Mouse (Mus musculus) lung, embryonic 15.5 days (tissue): ENCODE measurements around the gene Ddx20. TPM values are rescaled to one million over a fixed set of nuclear protein-coding genes. Genes with fewer than 3 reads are reported as not detected.
"Not testable (repeated sequence)": the region's sequence is repeated elsewhere in the genome, so short reads cannot be mapped to it uniquely, and the experiment has no call there.

Experiments used
- ATAC-seq: fragments of 200-750 bp; cut with Nextera tagmentation; 2 replicates; pipeline ENCODE4 v1.8.0; 2017; ENCODE audit warnings: moderate number of reproducible peaks, borderline replicate concordance; ENCODE audit not compliant: low FRiP score, low TSS enrichment; ENCODE audit errors: extremely low read depth
- H3K27ac ChIP-seq: fragments of 300-500 bp; sonication (generic); 2 replicates; pipeline ENCODE4 v1.5.1; 2015; ENCODE audit warnings: moderate library complexity, mild to moderate bottlenecking, inconsistent platforms
- H3K27me3 ChIP-seq: fragments of 300-500 bp; sonication (generic); 2 replicates; pipeline ENCODE4 v1.6.1; 2015; ENCODE audit warnings: inconsistent platforms
- H3K36me3 ChIP-seq: fragments of 300-500 bp; sonication (generic); 2 replicates; pipeline ENCODE4 v1.6.1; 2015; ENCODE audit warnings: inconsistent platforms
- H3K4me1 ChIP-seq: fragments of 300-500 bp; sonication (generic); 2 replicates; pipeline ENCODE4 v1.6.1; 2015; ENCODE audit warnings: inconsistent platforms
- H3K4me2 ChIP-seq: fragments of 300-500 bp; sonication (generic); 2 replicates; pipeline ENCODE4 v1.6.1; 2015; ENCODE audit warnings: inconsistent platforms, mild to moderate bottlenecking, moderate library complexity
- H3K4me3 ChIP-seq: fragments of 300-500 bp; sonication (generic); 2 replicates; pipeline ENCODE4 v1.5.1; 2015; ENCODE audit warnings: mild to moderate bottlenecking, inconsistent platforms
- H3K9ac ChIP-seq: fragments of 300-500 bp; sonication (generic); 2 replicates; pipeline ENCODE4 v1.6.1; 2015; ENCODE audit warnings: inconsistent platforms
- H3K9me3 ChIP-seq: fragments of 300-500 bp; sonication (generic); 2 replicates; pipeline ENCODE4 v1.6.1; 2016; ENCODE audit warnings: inconsistent platforms
- WGBS: fragments of 180-500 bp; shearing (Covaris S2); methylation state at CpG from one replicate; pipeline ENCODE4 v1.1.7; 2015; 5-methylcytosine and 5-hydroxymethylcytosine counted together
- polyA plus RNA-seq: library from polyadenylated mRNA; unstranded; fragments of >200 nt; fragmentation: Nextera tagmentation; extraction: Ambion mirVana; gene quantifications from 2 replicates; pipeline ENCODE4 v1.2.1, GENCODE M21; 2015

Gene Ddx20
- polyA plus RNA-seq, 1 experiment from 2014 or later = 40.8 TPM

DNA sequence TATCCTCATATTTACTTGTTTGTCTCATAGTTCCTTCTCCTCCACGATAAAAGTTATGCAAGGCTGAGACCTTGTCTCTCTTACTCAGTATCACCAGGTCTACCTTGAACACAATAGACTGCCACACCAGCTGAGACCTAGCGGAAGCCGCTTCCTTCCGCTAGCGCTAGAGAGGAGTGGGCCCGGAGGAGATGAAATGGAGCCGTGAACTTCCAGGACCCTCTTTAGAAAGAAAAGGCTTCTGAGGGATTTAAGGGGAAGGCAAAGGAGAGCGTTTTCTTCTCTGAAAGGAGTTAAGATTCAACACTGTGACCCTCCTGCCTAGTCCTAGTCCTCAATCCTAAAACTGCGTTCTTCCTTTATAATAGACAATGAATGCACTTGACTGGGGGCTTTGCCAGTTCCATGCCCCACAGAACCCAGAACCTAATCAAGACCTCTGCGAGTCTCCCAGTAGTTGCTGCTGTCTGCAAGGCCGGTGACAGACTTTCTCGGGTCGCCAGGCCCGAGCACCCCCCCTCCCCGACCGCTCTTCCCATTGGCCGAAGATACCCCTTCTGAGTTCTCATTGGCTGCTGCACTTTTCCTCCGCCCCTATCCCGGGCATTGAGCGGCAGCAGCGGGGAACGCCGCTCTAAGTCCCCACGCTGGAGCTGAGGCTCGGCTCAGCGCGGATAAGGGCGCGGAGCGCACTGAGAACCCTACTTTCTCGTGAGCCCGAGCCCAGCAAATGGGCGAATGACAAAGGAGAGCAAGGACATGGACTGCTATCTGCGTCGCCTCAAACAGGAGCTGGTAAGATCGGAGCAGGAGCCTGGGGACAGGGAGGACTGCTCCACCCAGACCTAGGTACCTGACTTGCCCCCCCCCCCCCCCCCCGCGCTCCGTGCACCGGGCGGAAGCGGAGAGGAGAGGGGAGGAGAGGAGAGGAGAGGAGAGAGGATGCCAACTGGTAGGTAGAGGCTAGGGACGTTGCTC, 16.9 kb upstream of the Ddx20 start, which contains the start of gene Inka2:
TSS of gene Inka2 (plus strand) at position 569 of the 978 bp plus-strand sequence.
- no peaks in the 10 kb centered on the region for H3K27me3 ChIP-seq
- WGBS = 6% methylated on average over 43 of the region's 43 CpGs
- no peaks in the 10 kb centered on the region for H3K36me3 ChIP-seq
- H3K27ac ChIP-seq = peak within 1 kb of the TSS; percentile 67
- peak within 1 kb of the TSS; percentile 60 for H3K9ac ChIP-seq
- H3K4me1 ChIP-seq = peaks cover 58% of the 10 kb centered on the region
- peak; percentile 94 for ATAC-seq
- H3K4me3 ChIP-seq = peak within 1 kb of the TSS; percentile 57
- H3K9me3 ChIP-seq = no peaks in the 10 kb centered on the region
- H3K4me2 ChIP-seq = peak within 1 kb of the TSS; percentile 98

DNA sequence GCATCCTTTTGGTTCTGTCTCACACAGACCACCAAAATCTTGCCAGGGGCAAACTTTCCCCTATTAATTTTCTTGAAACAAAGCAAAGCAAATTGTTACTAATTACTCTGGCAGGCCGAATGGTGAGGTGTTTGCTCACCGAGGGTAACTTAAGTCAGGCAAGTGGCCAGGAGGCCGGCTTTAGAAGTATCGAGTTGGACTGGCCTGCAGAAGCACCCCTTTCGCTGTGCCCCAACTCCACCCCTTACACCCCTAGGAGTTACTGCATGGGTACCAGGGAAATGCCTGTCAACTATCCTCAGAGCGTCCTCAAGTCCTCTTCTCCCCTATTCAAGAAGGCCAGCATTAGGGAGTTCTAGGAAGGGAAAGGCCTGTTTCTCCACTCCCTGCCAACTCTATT, 16.2 kb upstream of the Ddx20 start:
- no peaks in the 10 kb centered on the region for H3K9me3 ChIP-seq
- H3K4me3 ChIP-seq = 0 out of 2 replicates have a peak overlapping the region, but pooled peaks have one; percentile 57
- ATAC-seq = no peak
- H3K9ac ChIP-seq = no peak overlapping the region
- H3K27ac ChIP-seq = peak overlapping the region; percentile 55; the same call in 1 of the 2 replicates
- H3K4me2 ChIP-seq = peak overlapping the region; percentile 98
- 46% methylated on average over 6 of the region's 6 CpGs for WGBS
- no peaks in the 10 kb centered on the region for H3K27me3 ChIP-seq
- H3K4me1 ChIP-seq = peaks cover 61% of the 10 kb centered on the region
- H3K36me3 ChIP-seq = no peaks in the 10 kb centered on the region

DNA sequence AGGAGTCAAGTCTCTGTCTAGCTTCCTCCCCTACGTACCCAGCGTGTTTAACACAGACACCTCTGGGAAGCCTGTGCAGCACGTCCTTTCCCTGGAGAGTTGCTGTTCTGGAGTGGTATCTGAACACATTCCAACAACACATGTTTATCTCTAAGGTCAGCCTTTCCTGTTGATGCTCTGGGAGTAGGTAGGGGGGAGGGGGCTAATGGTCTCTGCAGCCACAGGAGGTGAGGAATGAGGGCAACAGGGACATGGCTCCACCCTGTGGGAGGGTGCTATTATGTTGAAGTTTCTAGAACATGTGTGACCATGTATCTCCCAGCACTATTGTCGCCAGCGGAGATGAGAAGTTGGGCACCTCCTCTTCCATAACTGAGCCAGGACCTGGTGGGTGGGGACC, 14.0 kb upstream of the Ddx20 start:
- WGBS = 46% methylated on average over 5 of the region's 5 CpGs
- Histone ChIP-seq H3K4me1 (peaks cover 47% of the 10 kb centered on the region), H3K9me3 (no peaks in the 10 kb centered on the region), H3K4me3 (no peak overlapping the region), H3K27me3 (peaks cover 6% of the 10 kb centered on the region; the same call in 1 of the 2 replicates), H3K9ac (no peak overlapping the region), H3K27ac (no peak overlapping the region), H3K4me2 (no peak overlapping the region), H3K36me3 (no peaks in the 10 kb centered on the region)
- ATAC-seq = no peak

GRCm38 (mm10) chr3:105700786-105701185, 13.4 kb upstream of the Ddx20 start:
- 25% methylated on average over 1 of the region's 1 CpGs for WGBS
- H3K4me3 ChIP-seq, H3K27me3 ChIP-seq, H3K4me2 ChIP-seq, H3K9ac ChIP-seq, ATAC-seq, H3K9me3 ChIP-seq, H3K36me3 ChIP-seq, H3K27ac ChIP-seq: not testable (repeated sequence)
- peaks cover 47% of the 10 kb centered on the region for H3K4me1 ChIP-seq

- H3K4me1 ChIP-seq = peaks cover 44% of the 10 kb centered on the region
- 23% methylated on average over 3 of the region's 3 CpGs for WGBS
- no peak overlapping the region for H3K4me3 ChIP-seq
- H3K9ac ChIP-seq = no peak overlapping the region
- H3K36me3 ChIP-seq = no peaks in the 10 kb centered on the region
- peaks cover 18% of the 10 kb centered on the region; the same call in 1 of the 2 replicates for H3K27me3 ChIP-seq
- no peaks in the 10 kb centered on the region for H3K9me3 ChIP-seq
- no peak overlapping the region for H3K4me2 ChIP-seq
- ATAC-seq = peak; percentile 54; the same call in 1 of the 2 replicates
- H3K27ac ChIP-seq = no peak overlapping the region
These were observed 12.0 kb upstream of the Ddx20 start for GRCm38 (mm10) chr3:105699241-105699933.

GRCm38 (mm10) chr3:105698311-105698710, 10.9 kb upstream of the Ddx20 start:
- Histone ChIP-seq H3K4me1 (peaks cover 35% of the 10 kb centered on the region), H3K27ac (no peak overlapping the region)
- ATAC-seq = no peak

DNA sequence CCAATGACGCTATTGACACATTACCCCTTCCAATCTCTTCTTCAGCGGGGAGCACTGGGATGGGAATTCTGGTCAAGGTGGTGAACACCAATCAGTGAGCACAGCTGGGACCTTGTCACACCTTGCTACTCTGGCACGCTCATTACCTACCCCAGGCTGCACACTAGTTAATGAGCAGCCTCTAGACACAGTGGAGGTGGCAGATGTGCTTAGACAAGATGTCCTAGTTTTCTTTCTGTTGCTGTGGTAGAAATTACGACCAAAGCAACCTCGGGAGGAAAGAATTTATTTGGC, 9.7 kb upstream of the Ddx20 start:
- H3K27ac ChIP-seq = no peak overlapping the region
- H3K9ac ChIP-seq = no peak overlapping the region
- ATAC-seq = no peak
- H3K4me3 ChIP-seq = no peak overlapping the region
- H3K27me3 ChIP-seq = peaks cover 23% of the 10 kb centered on the region; the same call in 1 of the 2 replicates
- 73% methylated on average over 5 of the region's 5 CpGs for WGBS
- peaks cover 35% of the 10 kb centered on the region for H3K4me1 ChIP-seq
- no peaks in the 10 kb centered on the region for H3K9me3 ChIP-seq
- H3K36me3 ChIP-seq = no peaks in the 10 kb centered on the region
- no peak overlapping the region for H3K4me2 ChIP-seq

More at GRCm38 (mm10) chr3:105698311-105698710, 10.9 kb upstream of the Ddx20 start:
- Histone ChIP-seq H3K9ac (no peak overlapping the region), H3K9me3 (no peaks in the 10 kb centered on the region), H3K4me3 (no peak overlapping the region), H3K4me2 (no peak overlapping the region), H3K27me3 (peaks cover 23% of the 10 kb centered on the region; the same call in 1 of the 2 replicates), H3K36me3 (no peaks in the 10 kb centered on the region)
- WGBS = 62% methylated on average over 1 of the region's 1 CpGs

GRCm38 (mm10) chr3:105696387-105697147, 9.2 kb upstream of the Ddx20 start:
- 55% methylated on average over 17 of the region's 17 CpGs for WGBS
- Histone ChIP-seq H3K36me3 (no peaks in the 10 kb centered on the region), H3K27ac (no peak overlapping the region), H3K4me2 (peak overlapping the region; percentile 12; the same call in 1 of the 2 replicates), H3K9ac (no peak overlapping the region), H3K9me3 (no peaks in the 10 kb centered on the region), H3K4me1 (peaks cover 29% of the 10 kb centered on the region), H3K4me3 (no peak overlapping the region), H3K27me3 (peaks cover 23% of the 10 kb centered on the region; the same call in 1 of the 2 replicates)
- no peak for ATAC-seq

DNA sequence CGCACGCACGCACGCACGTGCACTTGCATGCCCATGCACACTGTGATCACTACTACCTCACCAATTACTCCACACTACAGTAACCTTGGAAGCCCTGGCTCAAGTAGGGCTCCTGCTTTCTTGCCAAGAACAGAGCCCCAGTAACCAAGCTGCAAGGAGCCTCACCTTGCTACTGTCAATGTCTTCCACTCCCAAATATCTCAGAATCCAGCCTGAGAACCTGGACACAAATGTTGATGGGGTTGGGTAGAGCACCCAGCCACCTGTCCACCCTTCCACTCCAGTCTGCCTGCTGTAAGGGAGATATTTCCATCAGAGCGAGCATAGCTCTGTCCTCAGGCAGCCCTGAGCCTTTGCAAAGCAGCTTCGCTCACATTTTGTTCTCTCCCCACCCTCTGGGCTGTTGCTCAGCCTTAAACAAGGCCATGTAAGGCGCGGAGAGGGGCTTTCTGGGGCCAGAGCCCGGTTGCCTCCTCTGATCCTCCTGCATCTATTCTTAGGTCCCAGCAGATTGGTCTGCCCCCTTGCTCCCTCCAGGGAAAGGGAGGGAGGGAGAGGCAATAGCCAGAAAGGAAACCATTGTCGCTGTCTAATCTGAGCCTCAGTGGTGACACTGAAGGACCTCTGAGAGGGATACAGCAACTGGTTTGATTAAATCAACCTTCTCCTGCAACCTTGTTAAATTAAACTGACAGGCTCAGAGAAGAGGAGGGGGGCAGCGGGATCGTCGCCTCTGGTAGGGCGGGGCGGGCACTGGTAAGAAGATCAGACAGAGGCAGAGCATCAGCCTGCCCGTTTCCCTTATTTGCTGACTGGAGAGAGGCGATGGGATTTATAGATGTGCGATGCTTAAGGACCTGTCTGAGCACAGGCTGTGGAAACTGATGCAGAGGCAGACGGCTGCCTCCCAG, 8.4 kb upstream of the Ddx20 start:
- H3K27me3 ChIP-seq = peaks cover 23% of the 10 kb centered on the region; the same call in 1 of the 2 replicates
- no peak overlapping the region for H3K4me3 ChIP-seq
- WGBS = 35% methylated on average over 20 of the region's 20 CpGs
- no peaks in the 10 kb centered on the region for H3K36me3 ChIP-seq
- peak overlapping the region; percentile 3; the same call in 1 of the 2 replicates for H3K27ac ChIP-seq
- H3K4me2 ChIP-seq = peak overlapping the region; percentile 12; the same call in 1 of the 2 replicates
- no peaks in the 10 kb centered on the region for H3K9me3 ChIP-seq
- H3K9ac ChIP-seq = no peak overlapping the region
- H3K4me1 ChIP-seq = peaks cover 24% of the 10 kb centered on the region
- ATAC-seq = no peak

DNA sequence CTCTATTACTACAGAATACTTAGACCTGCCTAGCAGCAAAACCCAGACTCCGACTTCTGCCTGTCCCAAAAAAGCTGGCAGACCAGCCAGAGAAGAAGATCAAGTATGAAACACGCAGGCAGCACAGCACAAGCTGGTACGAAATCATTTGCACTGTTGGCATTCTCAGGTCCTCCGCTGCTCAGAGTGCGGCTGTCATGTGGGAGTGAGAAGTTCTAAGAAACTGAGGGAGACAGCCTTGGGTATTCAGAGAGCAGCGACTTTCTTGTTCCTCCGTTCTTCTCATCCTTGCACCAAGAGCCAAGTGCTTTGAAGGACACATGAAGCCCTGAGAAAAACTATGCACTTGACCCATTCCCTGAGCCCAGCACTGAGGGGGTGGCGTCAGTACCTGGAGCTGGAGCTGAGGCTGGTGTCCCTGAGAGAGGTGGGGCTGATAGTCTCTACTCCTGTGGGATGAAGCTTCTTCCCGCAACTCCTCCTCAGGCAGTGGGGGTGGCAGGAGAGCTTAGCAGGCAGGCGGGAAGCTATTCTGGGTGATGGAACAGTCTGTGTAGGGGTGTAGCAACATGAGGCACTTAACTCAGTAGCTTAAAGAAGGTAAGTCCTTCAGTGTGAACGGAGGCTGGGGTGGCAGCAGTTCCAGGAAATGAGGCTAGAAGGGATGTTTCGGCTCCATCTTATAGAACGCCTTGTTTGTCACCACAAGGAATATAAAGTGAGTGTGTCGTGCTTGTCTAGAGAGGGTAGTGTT, 6.1 kb upstream of the Ddx20 start:
- no peak overlapping the region for H3K9ac ChIP-seq

More for the DNA sequence above, 6.1 kb upstream of the Ddx20 start:
- Histone ChIP-seq H3K4me2 (no peak overlapping the region), H3K36me3 (no peaks in the 10 kb centered on the region), H3K27me3 (peaks cover 23% of the 10 kb centered on the region; the same call in 1 of the 2 replicates), H3K4me1 (peaks cover 15% of the 10 kb centered on the region), H3K4me3 (no peak overlapping the region), H3K9me3 (no peaks in the 10 kb centered on the region), H3K27ac (no peak overlapping the region)
- no peak for ATAC-seq
- 58% methylated on average over 14 of the region's 14 CpGs for WGBS
